Mouse (Mus musculus): ENCODE measurements around the gene Sorl1.

Gene Sorl1

DNA sequence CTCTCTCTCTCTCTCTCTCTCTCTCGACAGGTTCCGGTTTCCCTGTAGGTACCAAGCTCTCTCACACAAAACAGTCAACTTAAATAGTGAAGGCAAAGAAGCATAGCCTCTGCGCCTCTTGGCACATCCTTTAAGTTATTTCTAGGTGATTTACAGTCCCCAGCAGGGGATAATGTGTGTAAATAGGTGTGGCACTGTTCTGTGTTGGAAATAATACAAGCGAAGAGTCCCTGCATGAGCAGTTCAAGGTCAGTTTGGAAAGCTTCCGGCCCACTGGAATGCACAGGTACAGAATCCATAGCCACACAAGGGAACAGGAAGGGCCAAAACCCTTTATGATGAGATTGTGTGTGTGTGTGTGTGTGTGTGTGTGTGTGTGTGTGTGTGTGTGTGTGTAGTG lies 130.3 kb downstream of the Sorl1 start:
- DNase-seq: no peak

DNA sequence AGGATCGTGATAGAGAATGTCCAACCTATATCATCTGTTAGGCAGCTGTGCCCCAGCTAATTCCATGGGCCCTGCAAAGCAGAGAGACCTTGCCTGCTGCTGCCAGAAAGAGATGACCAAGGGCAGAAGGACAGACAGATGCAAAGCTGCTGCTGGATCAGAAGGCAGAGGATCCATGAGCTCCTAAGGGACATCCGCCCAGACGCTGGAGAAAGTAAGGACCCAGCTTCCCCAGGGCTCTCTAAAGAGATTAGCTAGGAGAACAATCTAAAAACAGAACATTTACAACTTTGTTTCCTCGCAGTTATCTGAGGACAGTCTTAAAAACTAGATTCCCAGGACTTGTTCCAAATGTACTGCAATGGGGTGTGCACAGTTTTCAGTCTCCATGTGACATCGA lies 131.3 kb downstream of the Sorl1 start:
- no peak for DNase-seq

DNA sequence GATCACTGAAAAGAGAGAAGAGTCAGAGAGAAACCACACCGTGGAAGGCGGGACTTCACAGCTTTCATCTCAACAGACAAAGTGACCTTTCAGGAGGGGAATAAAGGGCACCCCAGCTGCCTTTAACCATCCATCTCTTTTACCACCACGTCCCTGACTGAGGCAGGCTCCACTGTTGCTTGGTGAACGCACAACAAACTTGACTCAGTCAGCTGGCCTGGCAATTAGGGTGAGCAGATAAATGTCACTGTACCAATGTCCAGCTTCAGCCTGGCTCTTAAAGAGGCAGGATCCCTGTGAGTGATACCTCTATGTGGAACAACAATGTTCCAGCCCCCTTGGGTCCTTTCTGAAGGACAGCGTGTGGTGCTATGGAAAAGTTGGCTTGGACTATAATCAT lies 138.5 kb downstream of the Sorl1 start:
- DNase-seq: no peak

DNA sequence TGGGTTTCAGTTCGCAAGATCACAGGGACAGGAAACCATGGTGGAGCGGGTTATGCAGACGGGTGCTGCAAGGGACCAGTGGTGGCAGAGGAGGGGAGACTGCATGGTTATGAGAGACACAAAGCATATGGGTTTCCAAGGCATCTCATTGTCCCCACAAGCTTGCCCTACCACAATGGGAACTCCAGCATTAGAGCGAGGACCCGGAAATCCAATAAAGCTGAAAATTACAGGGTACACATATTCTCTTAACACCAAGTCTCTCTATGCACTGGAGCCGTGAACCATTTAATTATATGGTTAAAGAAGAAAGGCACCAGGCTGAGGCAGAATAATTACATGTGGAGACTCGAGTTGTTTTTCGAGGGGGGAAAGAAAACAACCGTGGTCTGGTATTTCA lies 139.0 kb downstream of the Sorl1 start:
- DNase-seq: no peak

DNA sequence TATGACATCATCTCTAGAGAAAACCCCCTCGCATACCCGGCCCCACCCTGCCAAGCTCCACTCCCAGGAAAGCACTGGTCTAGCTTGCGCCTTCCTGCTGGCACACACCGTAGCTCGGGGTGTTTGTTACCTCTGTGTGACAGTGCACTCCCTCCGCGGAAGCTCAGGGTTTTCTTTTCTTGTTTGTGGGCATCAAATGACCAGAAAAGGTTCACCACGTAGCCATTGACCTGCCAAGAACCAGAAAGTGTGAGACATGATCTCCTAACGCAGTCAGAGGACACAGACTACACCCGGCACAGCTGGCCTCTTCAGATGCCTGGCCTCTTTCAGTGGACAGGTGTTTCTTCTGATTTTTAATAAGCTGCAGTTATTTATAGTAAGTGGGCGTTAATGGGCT lies 139.8 kb downstream of the Sorl1 start:
- DNase-seq: no peak

DNA sequence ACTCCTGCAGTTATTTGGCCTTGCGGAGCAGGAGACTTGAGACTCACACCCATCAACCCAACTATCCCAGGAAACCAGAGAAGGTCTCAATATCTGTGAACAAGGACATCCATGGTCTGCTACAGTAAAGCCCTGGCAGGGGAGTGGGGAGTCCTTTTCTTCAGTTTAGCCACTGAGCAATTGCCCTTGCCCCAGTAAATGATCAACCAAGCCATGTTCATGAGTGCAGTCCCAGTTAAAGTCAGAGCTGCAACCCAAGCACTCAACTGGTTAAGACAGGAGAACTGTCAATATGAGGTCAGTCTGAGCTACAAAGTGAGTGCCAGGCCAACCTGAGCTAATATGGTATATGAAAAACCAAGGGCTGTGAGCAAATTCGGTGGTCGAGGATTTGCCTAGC lies 140.8 kb downstream of the Sorl1 start:
- no peak for DNase-seq

DNA sequence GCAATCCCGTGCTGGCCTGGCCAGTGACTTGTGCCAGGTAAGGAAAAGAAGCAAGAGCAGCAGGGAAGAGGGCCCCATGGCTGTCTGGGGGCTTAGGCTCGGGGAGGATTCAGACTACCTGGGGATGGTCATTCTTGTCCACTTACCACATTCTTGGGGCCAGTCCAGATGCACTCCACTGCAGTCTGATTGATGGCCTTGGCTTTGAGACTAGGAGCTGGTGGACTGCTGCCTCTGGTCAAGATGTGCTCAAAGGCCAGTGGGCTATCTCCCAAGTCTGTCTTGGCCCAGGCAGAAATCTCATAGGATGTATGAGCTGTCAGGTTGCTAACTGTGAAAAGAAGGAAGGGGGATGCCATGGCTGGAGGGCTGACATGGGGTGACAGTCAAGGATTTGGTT lies 141.3 kb downstream of the Sorl1 start:
- DNase-seq: no peak

DNA sequence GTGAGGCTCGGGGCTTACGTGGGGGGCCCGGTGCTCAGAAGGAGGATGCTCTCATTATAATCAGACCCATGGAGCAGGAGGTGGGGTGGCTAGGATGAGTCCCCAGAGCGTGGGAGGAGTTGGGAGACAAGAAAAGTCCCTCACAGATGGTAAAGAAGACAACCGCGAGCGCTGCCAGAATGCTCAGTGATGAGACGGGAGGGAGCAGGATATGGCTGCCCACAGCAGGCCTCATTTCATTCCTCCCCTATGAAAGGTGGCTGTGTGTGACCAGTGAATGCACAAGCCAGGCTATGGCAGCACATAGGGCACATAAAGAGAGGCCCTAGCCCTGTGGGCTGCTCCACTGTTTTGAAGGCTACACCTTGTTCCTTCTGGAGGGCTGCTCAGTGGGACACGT lies 142.1 kb downstream of the Sorl1 start:
- DNase-seq: no peak

DNA sequence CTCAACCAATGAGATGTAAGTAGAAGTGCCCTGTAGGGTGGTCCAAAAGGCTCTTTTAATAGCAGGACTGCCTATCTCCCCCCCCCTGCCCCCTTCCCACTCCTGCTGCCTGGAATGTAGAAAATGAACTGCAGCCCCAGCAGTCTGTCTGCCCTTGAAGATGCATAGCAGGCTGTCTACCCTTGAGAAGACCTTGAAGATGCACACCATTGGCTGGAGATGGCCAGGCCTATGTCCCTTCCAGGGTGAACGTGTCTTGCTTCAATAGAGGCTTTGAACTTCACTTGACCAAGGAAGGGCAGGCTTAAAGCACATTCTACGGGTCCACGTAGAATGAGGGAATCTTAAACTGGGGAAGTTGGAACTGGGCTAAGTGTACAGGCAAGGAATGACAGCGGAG lies 142.8 kb downstream of the Sorl1 start:
- DNase-seq: no peak

DNA sequence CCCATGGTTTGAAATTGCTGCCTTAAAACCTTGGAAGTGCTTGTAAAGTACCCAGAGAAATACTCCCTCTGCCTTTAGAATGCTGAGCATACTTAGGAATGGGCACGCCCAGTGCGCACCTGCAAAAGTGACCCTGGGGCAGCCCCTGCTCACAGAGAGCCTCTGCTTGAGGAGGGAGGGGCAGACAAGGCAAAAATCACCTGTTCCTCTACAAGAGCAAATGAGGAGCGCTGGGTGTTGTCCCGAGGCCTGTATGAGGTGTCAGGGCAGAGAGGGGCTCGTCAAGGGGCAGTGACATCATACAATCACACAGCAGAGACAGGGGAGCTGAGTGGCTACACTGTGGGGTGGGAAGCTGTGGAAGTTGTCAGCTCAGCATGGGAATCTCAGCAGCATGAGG lies 143.3 kb downstream of the Sorl1 start:
- DNase-seq: no peak

DNA sequence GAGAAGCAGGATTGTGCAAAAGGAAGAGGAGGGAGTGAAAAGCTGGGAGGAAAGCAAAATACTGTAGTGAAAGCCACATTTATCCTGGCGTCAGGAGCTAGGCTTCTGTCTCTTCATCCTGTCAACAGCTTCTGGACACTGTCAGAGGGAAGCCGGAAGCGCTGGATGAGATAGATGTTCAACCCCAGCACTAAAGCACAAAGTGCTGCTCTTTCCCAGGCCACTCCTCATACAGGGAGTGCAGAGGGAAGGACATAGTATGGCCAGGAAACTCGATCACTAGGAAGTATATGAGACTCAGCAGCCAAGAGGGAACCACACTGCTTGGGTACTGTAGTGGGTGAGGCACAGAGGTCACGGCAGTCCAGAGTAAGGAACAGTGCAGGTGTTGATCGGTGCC lies 145.7 kb downstream of the Sorl1 start:
- DNase-seq: no peak

DNA sequence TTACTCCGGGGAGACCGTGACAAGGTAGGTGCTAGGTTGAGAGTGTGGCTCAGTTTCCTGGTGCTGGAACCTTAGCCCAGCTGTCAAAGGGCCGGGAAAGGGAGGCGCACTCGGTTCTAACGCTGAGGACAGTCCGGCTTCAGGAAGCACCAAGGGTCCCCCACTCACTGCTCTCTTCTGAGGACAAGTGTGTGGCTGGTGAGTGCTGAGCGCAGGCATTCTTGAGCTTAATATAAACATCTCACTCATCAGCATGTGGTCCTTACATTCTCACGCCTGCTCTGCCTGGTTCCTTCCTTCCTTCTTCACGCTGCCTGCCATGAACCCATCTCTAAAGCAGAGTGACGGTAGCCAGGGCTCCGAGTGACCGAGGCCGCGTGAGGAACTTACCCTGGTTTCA lies 148.1 kb downstream of the Sorl1 start:
- no peak for DNase-seq

DNA sequence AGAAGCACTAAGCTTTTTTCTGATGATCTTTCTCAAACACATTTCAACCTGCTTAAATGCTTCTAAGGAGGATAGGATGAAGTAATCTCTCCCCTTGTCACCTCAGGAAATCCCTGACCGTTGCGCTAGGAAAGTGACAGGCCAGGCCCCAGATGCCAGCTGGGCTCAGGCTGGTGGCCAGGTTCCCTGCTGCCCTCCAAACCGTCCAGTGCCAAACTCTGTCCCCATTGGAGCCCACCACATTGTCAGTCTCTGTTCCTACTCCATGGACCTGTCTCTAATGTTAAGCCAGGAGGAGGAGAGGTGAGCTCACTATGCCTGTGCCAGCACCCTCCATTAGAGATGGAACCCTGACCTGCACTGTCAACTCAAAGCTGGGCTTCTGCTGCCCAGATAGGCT lies 149.4 kb downstream of the Sorl1 start:
- DNase-seq: no peak

DNA sequence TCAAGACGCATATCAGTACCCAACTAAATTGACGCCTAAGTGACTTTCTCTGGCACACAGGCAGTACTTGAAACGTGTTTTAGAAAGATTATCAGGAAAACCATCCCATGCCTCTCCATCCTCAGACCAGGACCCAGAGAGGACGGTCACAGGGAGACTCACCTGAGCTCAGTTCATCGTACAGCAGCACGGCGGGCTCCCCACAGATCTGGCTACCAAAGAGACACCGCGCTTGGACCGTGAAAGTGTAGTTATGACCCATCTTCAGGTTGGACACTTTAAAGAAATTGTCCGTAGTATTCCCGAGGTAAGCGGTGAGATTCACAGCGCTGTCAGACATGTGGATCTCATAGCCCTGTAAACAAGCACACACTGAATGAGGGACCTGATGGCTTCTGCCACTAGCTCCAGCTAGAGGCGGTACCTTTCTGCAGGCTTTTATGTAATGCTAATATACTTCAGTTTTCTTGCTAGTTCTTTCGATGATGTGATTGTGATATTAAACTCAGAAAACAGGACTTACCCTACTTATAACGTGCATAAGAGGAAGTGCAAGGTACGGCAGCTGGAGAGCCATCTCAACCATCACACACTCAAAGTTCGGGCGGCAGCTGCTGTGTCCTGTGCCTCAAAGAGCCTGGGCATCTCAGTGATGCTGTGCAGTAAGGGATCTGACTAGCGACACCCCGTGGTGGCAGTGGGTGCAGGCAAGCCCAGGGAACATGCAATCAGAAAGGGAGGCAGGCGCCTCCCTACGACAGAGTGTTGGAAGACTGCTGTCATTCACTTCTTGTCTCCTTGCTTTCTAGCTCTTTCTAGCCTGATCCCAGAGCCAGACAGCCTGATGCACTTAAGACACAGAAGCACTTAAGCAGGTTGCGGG lies 150.1 kb downstream of the Sorl1 start:
- DNase-seq: peak; percentile 34 to 41

DNA sequence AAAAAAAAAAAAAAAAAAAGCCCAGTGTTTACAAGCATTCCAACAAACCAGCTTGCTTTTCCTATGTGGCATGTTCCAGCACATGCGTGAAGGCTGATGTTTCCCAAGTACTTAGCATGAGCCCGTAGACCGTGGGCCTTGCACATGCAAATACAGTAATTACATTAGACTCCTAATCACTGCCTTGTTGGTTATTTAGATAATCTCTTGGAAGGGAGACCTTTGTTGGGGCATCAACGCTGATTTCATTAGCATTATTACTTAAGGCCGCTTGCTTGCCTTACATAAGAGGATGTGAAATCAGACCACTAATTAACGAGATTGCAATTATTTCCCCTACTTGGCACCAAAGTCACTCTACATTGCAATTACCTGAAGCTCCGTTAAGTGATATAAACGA lies 154.1 kb downstream of the Sorl1 start:
- DNase-seq: no peak

DNA sequence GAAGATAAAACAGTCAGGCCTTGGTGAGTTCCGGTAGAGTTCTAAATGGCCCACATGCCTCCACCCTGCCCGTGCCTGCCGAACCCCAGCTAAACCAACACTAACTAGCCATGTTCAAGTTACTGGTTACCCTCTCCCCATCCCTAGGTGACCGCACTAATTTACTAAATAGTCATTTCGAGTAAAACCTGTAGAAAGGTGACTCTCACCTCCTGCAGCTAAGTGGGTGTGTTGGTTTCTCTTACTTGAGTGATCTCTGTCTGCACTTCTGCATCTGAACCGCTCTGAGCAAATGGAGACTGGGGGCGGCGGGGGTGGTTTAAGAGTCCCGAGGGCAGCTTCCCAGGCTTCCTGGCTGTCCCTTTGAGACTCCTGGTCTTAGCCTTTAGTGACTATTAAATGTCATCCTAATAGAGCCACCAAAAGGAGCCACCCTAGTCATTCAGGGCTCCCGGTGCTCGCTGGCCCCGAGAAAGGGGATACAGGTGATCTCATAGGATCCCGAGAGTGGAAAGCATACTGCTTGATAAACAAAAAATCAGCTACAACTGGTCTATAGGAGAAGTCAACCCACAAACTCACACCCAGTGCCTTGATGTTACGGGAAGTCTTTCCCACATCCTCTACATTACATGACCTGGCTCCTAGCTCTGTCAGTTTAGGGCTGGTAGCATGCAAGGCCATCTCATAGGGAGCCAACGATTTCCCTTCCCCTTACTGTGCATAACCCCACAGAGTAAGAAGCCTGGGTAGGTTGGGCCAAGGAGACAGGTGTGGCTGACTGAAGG lies 155.2 kb downstream of the Sorl1 start:
- DNase-seq: no peak

DNA sequence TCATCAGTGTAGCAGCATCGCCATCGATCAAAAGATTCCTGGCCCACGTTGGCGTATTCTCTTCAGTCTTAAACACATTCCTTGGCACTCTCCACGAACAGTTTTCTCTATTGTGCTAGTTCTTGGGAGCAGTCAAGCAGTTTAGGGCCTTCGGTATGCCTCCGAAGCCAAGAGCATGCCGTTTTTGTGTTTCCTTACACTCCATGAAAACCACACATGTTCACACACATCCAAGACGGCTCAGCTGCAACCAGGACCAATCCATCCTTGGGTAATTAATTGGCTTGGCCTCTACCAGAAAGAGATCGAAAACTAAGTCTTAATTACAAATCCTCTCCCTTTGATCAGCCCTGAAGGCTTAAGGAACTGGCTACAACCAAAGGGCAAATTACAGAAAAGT lies 162.8 kb downstream of the Sorl1 start:
- no peak for DNase-seq

DNA sequence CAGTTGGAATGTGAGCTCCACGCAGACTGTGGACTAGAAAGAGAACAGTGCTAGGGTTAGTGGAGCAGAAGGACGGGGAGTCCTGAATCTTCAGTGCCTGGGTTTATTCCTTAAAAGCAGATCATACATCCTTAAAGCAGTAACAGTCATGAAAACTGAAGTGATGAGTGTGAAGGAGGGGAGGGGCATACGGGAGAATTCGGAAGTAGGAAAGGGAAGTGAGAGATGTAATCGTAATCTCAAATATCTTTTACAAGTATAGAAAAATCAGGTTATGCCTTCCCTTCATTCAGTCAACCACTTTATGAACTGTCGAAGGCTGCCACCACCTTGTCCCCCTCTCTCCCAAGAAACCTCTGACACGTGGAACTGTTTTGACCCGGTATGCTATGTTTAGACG lies 165.8 kb downstream of the Sorl1 start:
- DNase-seq: no peak

DNA sequence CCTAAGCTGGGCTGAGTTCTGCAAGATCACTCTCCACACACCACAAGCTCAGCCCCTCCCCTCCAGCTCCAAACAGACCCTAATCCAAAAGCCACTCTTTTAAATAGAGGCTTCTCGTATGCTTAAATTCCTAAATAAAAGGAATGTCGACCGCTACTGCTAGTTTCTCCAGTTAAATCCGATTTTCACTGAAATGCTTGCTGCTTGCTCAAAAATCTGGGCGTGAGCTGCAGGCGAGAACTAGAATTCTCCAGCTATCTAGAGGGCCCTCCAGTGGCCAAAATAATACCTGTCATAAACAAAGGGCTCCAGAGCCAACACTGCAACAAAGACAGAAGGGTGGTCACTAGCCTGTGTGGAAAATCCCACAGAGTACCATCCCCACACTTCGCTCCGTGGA lies 170.6 kb downstream of the Sorl1 start:
- peak in 1 of 2 experiments; percentile 67 for DNase-seq

DNA sequence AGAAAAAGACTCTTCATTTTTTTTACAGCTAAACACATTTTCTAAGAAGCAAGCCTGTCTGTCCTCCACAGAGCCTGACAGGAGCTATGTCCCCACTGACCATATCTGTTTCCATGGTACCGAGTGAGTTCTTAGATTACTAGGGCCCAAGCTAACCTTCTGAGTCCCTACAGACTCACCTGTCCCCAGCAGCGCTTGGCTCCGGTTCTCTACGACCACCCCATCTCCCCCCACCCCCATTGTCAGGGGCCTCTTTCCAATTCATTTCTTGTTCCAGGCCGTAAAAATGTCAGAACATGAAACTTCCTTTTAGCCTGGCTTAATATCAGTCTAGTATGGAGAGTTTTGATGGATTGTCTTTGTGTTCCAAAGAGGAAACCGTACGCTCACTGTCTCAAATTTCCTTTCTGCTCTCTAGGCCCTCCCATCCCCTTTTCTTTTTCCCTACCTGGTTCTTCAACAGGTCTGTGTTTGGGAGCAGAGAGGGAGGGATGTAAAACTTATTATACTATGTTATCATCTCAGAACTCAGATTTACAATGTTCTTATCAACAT lies 171.4 kb downstream of the Sorl1 start:
- no peak for DNase-seq

DNA sequence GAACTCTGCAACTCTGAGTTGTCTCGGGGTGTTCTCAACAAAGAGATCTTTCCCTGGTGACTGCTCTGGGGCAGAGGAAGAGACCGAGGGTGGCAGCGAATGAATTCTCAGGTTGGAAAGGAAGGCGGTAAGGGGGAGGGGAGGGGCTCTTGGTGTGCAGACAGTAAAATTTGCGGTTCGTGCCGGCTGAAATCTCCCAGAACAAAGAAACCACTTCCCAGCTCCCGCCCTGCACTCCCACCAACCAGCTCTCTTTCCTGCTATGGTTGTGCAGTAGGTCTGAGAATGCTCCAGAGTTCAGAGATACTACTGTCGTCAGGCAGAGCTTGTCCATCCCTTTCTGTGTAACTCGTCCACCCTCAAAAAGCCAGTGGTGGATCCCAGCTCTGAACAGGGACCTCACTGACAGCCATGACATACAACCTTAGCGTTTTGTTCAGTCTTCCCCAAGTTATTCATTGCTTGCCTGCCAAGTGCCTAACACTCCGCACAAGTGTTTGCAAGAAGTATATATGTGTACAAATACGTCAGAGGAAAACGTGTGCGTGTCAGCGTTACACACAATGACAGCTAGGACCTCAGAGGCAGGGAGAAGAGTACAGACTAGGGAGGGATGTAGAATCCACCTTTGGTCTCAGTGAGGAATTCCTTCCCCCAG lies 172.5 kb downstream of the Sorl1 start:
- DNase-seq: no peak

DNA sequence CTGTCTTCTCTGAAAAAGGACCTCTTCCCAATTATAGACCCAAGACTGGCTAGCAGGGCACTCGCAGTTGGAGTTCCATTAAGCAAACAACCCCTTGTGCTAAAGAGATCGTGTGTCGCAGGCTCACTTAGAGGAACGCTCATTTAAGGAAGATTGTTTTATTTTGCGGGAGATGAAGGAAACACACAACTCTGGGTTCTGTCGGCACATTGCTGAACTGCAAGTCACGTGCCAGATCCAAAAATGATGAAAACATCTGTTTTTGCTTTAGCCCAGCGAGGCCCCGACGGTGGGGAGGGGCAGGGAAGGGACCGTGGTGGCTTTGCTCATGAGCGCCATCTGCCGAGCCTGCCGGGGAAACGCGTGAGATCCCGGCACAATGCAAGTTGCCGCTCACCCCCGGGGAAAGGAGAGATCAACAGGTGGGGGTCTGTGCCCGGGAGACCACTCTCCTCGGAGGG lies 173.1 kb downstream of the Sorl1 start:
- peak; percentile 89 to 91 for DNase-seq

All from lung, postnatal 4 days (tissue).